Mouse (Mus musculus) testis, adult 2 months (tissue): ENCODE data around the gene Rpl10a. TPM values are rescaled to one million over a fixed set of nuclear protein-coding genes. Genes with fewer than 3 reads are reported as not detected.
A peak's percentile ranks its signal among the peaks of the same experiment; 100 is the strongest.

Experiments used
- H3K27ac ChIP-seq: fragments of 200-500 bp; 2 replicates; pipeline ENCODE4 v1.5.1; 2012; ENCODE audit warnings: low read depth, low read length; ENCODE audit not compliant: control insufficient read depth, insufficient read depth
- H3K27me3 ChIP-seq: fragments of 200-500 bp; 2 replicates; pipeline ENCODE4 v1.6.1; 2012; ENCODE audit warnings: mild to moderate bottlenecking, low read length, moderate library complexity; ENCODE audit not compliant: control insufficient read depth, insufficient read depth
- H3K36me3 ChIP-seq: fragments of 200-500 bp; 2 replicates; pipeline ENCODE4 v1.6.1; 2012; ENCODE audit warnings: mild to moderate bottlenecking, low read length; ENCODE audit not compliant: control insufficient read depth, insufficient read depth
- H3K4me1 ChIP-seq: fragments of 200-500 bp; 2 replicates; pipeline ENCODE4 v1.6.1; 2012; ENCODE audit warnings: low read length; ENCODE audit not compliant: control insufficient read depth, insufficient read depth
- H3K4me3 ChIP-seq: fragments of 200-500 bp; 2 replicates; pipeline ENCODE4 v1.5.1; 2012; ENCODE audit warnings: low read depth, mild to moderate bottlenecking, low read length, moderate library complexity, mixed read lengths; ENCODE audit not compliant: control insufficient read depth
- CTCF ChIP-seq: fragments of 200-500 bp; IDR thresholded peaks from 2 replicates; pipeline ENCODE4 v1.5.1; 2012; ENCODE audit warnings: low read depth, mild to moderate bottlenecking, inconsistent platforms, low read length, moderate library complexity; ENCODE audit not compliant: control insufficient read depth, insufficient read depth, insufficient replicate concordance
- POLR2A ChIP-seq: fragments of 200-500 bp; IDR thresholded peaks from 2 replicates; pipeline ENCODE4 v1.6.1; 2012; ENCODE audit warnings: low read depth, mild to moderate bottlenecking, inconsistent platforms, low read length, moderate library complexity; ENCODE audit not compliant: control insufficient read depth
- polyA plus RNA-seq: library from polyadenylated mRNA; depleted of rRNA; stranded (reverse); fragments of >200 nt; gene quantifications from 2 replicates; pipeline ENCODE4 v1.2.3, GENCODE M21; 2012

The Rpl10a gene
- polyA plus RNA-seq, 1 experiment: 444 TPM

DNA sequence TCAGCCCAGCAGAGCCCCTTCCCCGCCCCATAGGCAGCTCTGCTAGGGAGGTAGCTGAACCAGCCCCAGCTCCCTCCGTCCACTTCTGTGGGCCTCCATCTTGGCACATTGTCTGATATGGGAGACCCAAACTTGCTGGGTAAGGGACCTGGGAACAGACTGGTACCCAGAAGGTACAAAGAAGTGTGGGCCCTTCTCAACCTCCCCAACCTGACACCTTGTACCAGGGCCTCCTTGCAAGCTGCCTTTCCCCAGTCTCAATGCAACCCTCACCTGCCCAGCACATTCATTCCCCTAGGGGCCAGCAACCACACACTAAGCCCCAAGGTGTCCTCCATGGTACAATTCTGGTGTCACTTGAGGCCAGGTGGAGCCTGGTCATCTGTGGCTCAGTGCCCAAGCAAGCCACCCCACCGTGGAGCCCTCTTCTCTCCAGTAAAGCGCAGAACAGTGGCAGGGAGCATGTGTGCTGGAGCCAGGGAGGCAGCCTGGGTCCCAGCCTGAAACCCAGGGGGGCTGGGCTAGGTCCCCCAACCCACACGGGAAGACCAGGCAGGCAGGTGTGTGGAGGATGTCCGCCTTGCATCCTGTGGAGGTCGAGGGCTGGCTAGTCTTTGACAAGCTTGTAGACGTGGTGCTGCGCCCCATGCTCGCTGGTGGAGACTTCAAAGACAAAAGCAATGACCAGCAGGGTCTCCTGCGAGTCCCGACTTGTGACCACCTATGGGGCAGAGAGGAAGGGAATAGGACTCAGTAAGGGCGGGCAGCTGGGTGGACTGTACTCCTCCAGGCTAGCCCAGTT is 4.0 kb downstream of the Rpl10a start:
- H3K27ac ChIP-seq: no peak overlapping the region
- H3K4me3 ChIP-seq: no peak overlapping the region
- TF ChIP-seq POLR2A (no peak), CTCF (no peak)

DNA sequence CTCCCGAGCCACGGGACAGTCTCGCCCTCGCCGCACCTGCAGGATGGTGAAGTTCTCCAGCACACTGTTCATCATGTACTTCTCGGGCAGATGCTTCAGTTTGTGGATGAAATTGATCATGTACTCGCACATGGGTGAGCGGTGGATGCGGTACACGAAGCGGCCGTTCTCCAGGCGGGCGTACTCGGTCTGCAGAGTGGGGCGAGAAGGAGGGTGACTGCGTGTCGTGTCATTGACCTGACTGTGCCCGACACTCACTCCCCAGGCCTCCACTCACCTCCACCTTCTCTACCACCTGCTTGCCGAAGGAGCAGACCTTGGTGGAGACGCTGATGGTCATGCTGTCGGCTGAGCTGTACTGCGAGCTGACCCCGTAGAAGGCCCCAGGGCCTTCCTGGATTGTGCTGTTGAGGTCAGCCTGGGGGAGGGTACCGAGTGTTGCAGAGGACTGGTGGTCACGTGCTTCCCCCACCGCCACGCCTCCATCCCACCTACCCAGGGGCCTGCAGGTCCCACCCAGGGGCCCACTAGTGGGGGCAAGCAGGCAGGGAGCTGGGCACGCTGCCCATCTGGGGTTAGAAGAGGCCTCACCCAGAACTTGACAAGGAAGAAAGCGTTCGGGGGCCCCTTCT is 4.8 kb downstream of the Rpl10a start:
- Histone ChIP-seq H3K27me3 (no peaks in the 10 kb centered on the region), H3K4me1 (peaks cover 14% of the 10 kb centered on the region), H3K27ac (no peak overlapping the region), H3K36me3 (peaks cover 1% of the 10 kb centered on the region), H3K4me3 (peak overlapping the region; percentile 0; the same call in 1 of the 2 replicates)
- TF ChIP-seq POLR2A: no peak
- TF ChIP-seq CTCF: no peak

More for the DNA sequence above, 4.0 kb downstream of the Rpl10a start:
- Histone ChIP-seq H3K4me1 (peaks cover 21% of the 10 kb centered on the region), H3K36me3 (peaks cover 1% of the 10 kb centered on the region), H3K27me3 (no peaks in the 10 kb centered on the region)

DNA sequence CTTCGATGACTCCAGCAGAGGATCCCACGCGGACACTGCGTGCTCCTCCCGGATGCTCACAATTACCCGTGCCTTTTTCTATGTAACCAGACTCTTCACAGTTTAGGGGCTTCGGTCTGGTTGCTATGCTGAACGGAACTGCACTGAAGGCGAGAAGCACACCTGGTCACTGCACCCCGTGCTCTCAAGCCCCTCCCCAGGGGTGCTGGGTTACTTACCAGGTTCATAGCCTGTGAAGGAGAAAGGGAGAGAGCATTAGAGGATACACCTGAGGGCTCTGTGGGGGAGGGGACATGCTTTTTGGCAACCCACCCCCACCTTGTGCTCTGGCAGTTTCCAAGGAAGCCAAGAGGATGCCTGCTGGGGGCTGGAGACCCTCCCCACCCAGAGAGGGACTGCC is 7.0 kb downstream of the Rpl10a start:
- Histone ChIP-seq H3K27me3 (no peaks in the 10 kb centered on the region), H3K4me1 (peaks cover 9% of the 10 kb centered on the region), H3K4me3 (no peak overlapping the region), H3K27ac (no peak overlapping the region), H3K36me3 (peaks cover 1% of the 10 kb centered on the region; the same call in 1 of the 2 replicates)
- TF ChIP-seq CTCF (no peak), POLR2A (no peak)

- TF ChIP-seq POLR2A (no peak), CTCF (no peak)
- no peaks in the 10 kb centered on the region for H3K36me3 ChIP-seq
- H3K4me1 ChIP-seq: peaks cover 17% of the 10 kb centered on the region
Observed at GRCm38 (mm10) chr17:28337547-28337946, 9.3 kb downstream of the Rpl10a start.

DNA sequence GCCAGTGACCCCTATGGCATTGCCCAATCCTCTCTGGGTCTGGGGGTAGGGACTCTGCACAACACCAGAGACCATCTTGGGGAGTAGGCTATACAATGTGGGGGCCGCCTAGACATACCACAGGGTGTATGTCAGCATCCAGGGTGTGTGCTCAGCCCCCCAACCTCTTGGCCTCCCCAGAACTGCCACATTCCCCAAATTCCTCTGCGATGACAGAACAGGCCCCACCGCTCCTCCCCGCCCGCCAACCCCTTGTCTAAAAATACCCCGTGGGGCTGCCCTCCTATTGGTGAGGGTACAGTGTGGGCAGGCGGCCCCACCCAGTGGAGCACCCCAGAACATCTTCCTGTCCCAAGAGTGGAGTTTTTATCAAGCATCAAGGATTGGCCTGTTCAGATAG is 12.3 kb downstream of the Rpl10a start:
- H3K36me3 ChIP-seq: no peaks in the 10 kb centered on the region
- peaks cover 9% of the 10 kb centered on the region for H3K4me1 ChIP-seq
- no peak overlapping the region for H3K4me3 ChIP-seq
- H3K27me3 ChIP-seq: no peaks in the 10 kb centered on the region
- no peak for TF ChIP-seq CTCF
- TF ChIP-seq POLR2A: no peak
- H3K27ac ChIP-seq: no peak overlapping the region

More at GRCm38 (mm10) chr17:28337547-28337946, 9.3 kb downstream of the Rpl10a start:
- no peak overlapping the region for H3K4me3 ChIP-seq
- no peaks in the 10 kb centered on the region for H3K27me3 ChIP-seq
- no peak overlapping the region for H3K27ac ChIP-seq

DNA sequence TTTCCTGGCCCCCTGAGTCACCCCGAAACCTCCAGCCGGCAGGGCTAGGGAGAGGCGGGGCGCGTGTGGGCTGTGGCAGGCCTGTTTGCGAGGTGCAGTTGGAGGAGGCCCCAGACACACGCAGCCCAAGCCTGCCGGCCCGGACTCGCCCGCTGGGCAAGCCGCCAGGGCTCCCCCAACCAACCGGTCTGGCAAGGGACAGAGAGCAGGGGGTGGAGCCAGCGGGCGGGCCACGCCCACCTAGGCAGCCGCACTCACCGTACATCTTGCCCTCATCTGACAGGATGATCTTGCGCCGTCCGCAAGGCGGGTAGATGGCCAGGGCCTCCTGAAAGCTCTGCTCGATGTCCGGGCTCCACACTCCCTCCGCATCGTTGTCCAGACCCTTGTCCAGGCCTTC is 12.8 kb downstream of the Rpl10a start:
- no peaks in the 10 kb centered on the region for H3K36me3 ChIP-seq
- TF ChIP-seq CTCF (no peak), POLR2A (no peak)
- H3K27me3 ChIP-seq: no peaks in the 10 kb centered on the region
- peaks cover 9% of the 10 kb centered on the region for H3K4me1 ChIP-seq
- H3K4me3 ChIP-seq: no peak overlapping the region; the same call in 1 of the 2 replicates
- no peak overlapping the region for H3K27ac ChIP-seq

GRCm38 (mm10) chr17:28344050-28344607 is 15.9 kb downstream of the Rpl10a start:
- Histone ChIP-seq H3K36me3 (no peaks in the 10 kb centered on the region), H3K27me3 (no peaks in the 10 kb centered on the region), H3K4me1 (peaks cover 9% of the 10 kb centered on the region), H3K4me3 (no peak overlapping the region), H3K27ac (no peak overlapping the region)
- TF ChIP-seq POLR2A (no peak), CTCF (no peak)
